Mouse (Mus musculus) cerebellum, adult 9-10 months (tissue): ENCODE measurements at regions not wholly inside any gene's neighbourhood (a gene's known extent, or its start where the extent isn't known, plus 50 kb on each side); places are given as distances from the start of the nearest gene placed in this dataset.
A peak's percentile ranks its signal among the peaks of the same experiment; 100 is the strongest.

Experiments used
- DNase-seq: peaks from one replicate; pipeline ENCODE4 v3.0.0; 2022

DNA sequence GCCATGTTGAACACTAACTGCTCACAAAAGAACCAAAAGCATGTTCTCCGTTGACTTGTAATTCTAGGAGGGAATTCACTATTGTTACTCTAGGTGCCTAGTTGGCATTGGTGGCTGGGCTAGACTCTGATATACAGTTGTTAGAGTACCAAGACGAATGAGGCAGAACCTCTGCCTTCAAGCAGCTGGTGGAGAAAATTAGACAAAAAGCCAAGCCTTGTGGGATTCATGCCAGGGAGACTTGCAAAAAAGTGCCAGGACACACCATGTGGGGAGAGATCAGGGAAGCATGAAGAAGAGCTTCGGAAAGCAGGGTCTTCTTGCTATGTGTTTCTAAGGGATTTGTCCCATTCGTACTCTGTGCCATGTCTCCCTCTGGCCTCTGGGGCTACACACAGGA, 97.2 kb upstream of the Ppp2r3a start:
- DNase-seq: no peak

DNA sequence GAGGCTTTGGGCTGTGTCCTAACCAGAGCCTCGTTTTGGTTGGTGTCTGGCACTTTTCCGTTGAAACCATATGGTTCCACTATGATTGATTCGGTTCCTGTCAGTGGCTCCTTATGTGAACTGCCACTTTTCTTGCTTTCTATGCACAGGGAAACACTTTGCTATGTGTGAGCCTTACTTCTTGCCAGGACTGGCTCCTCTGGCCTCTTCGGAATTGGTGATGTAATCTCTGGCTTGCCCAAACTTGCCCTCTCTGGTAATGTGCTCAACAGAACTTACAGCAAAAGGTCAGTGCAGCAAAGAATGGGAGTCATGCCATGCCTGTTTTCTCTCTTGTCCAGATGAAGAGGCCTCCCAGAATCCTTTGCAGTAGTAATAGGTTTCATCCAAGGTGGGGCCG, 91.3 kb upstream of the Ppp2r3a start:
- no peak for DNase-seq

DNA sequence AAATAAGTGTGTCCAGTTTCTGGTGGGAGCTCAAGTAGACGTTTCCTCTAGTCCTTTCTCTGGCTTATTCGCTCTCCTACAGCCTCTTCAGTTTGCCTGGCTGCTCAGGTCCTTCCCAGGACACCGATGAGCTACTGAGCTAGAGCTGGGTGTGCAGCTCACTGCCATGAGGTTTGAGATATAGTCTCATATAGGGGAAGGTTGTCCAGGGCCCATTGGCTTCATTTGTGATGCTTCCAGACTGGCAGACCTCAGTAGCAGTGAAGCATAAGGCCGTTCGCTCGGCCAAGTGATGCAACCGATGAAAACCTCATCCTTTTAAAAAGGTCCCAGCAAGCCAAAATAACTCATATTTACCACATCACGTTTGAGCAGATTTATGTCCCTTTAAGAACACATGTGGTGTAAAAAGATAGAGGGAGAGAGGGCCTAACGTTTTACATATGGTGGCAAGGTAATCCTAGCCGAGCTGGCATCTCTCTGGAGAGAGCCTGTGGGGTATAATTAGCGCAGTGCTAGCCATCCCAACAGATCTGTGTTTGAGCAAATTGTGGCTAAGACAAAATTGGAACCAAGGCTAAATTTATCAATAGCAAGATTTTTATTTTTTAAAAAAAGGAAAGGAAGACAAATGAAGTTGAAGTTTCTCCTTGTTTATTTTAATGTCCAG, 89.3 kb upstream of the Ppp2r3a start:
- no peak for DNase-seq

DNA sequence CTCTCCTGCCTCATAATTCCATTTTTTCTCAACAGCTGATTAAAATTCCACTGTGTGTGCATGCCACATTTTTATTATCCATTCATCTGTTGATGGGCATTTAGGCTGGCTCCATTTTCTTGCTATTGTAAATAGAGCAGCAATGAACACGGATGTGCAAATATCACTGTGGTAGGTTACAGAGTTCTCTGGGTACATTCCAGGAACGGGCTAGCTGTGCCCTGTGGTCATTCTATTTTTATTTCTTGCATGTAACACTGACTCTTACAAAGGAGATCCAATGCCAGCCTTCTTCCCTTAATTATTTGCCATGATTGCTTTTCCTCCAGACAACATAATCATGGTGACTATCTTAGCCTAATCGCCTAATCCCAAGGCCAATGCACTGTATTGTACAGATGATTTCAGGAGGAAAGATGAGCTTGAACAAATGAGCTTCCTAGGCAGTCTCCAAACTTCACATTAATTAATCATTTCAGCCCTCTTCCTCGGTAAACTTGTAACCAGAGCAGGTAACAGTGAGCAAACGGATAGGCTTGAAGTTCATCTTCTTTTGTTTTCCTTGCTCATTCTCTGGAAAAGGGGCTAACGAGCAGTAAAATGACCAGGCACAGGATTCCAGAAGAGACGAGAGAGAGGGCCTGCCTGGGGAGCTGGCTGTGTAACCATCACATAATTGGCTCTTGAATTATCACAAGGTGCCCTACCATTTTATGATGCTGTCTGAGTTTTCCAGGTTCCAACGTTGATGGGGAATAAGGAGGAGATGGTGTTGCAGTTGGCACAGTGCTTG, 77.6 kb upstream of the Ppp2r3a start:
- DNase-seq: no peak

DNA sequence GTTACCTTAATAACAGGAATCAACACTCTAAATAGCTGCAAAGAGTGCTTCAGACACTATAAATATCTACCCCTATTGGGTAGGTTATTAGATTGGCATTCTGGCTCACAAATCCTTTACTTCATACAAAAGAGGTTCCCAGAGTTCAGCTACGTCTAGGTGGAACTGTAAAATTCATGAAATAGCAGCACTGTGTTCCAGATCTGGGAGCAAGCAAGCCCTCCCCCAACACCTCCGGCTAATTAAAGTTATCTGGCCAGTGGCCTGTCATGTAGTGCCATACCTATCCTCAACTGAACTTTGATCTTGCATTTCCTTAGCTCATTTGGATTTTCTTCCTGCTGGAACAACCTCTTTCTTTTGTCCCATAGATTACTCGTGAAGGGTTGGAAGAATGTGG, 75.4 kb upstream of the Ppp2r3a start:
- no peak for DNase-seq

DNA sequence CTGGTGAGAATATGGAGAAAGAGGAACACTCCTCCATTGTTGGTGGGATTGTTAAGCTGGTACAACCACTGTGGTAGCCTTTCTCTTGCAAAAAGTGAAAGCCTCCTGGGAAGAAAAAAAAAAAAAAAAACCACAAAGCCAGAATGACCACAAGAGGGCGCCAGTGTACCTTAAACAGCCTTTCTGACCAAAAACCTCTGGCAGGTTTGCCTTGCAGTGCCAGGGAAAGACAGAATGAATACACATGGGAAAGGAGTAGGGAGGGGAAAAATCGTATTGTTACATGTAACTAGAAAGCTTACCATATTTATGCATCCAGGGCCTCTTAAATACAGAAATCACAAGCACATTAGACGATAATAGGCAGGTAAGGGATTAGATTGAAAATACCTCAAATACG, 62.4 kb upstream of the Ppp2r3a start:
- peak; percentile 50 for DNase-seq

DNA sequence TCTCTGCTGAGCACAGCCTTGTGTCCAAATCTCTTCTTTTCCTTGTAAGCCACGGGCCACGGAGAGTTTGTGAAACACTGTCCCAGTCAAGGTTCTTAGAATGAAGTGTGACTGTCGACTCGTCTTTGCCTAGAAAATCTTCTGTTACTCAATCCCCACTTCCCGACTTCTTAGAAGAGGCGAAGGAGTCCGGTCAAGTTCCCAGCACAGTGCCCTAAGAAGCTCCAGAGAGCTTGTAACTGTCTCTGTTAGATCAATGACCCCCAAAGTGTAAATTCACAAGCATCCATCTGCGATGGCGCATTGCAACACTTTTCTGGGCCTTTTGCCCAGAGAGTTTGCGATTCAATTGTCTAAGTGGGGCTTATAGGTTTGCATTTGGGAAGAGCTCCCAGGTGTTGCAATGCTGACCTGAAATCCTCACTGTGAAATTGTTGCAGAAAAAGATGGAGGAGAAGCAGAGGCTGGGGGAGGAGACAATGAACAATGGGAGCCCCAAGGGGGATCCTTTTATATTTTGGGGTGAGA, 54.9 kb upstream of the Ppp2r3a start:
- DNase-seq: no peak

DNA sequence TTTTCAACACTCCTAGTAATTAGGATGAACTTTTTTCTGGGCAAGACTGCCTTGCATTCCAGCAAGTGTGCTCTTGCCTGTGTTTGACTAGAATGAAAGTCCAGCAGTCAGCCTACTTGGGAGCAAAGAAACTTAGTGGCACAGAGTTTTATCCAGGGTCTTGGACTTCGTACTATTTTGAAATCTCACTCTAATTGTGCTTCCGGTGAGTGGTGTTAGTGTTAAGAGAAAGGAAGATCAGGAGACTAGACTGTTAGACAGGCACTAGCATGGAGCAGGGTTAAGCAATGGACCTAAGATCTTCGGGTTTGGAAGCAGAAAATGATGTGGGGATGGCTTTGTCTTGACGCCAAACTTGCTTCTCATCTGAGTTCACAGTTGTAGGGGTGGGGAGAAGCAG, 54.1 kb upstream of the Ppp2r3a start:
- DNase-seq: no peak
